Mouse (Mus musculus) forelimb bud, embryonic 11.5 days (tissue): Measurements from ENCODE around the gene Igf1r.

Source experiments
- DNase-seq: peaks from one replicate; pipeline ENCODE4 v3.0.0-alpha.2; 2012; ENCODE audit warnings: low read depth, low spot score

Igf1r gene

DNA sequence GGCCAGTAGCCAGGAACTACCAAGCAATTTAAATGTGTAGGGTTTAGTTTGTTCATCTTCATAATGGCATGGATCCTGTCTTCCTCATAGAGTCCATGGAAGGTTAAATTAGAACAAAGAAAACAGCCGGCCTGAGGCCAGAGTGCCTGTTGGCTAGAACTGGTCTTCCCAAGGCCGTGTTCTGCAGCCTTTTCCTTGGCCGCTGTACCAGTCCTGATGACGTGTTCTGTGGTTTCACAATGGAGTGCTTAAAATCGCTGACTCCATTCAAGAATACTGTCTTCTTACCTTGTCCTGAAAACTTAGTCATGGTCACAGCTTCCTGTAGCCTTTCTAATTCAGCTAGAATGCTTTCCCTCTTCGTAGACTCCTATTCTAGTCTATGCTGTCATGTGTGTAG, 53.9 kb downstream of the Igf1r start:
- no peak for DNase-seq

DNA sequence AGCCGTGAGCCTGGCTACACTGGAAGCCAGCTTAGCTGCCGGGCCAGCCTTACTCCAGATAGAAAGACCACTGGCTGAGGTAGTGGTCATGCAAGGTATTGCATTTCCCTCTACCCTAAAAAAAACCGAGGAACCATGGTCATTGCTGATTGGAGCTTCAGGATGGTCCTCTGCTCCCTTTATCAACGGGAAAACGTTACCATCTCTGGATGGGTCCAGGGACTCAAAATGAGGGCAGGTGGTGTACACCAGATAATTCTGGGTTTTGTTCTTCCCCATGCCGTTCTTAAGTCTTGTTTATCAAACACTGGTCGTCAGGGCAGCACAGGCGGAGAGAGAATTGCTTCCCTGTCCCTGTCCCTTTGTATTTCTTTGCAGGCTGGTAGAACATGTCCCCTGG, 57.0 kb downstream of the Igf1r start:
- DNase-seq = no peak

DNA sequence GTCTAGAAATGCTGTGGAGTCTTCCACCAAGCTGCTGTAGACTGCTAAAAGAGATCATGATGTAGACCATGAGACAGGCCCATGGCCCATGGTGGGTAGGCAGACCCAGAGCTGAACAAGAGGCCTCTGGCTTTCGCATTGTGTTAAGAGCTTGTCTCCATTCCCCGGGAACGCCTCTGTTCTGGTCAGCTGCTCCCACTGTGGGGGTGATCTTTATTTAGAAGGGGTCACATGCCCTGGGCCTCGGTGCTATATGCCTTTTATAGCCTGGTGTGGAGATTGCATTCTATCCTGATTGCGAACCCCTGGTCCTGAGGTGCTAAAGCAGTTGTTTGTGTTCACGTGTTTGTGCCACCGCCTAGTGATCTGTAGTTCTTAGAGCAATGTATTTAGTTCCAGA, 57.5 kb downstream of the Igf1r start:
- no peak for DNase-seq

DNA sequence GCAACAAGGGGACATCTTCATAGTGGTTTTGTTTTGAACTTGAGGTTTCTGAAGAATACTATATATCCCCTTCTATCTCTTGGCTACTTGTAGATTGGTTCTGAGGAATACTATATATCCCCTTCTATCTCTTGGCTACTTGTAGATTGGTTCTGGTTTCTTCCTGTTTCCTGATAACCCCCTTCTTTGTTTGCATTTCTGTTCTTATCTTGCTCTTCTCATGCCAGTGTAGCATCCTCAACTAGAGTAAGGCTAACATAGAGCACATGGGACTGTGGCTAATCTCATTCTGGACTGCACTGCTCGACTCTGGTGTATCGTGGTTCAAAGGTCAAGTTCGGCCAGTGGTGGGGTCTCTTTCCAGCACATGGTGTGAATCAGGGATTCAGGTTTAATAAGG, 58.2 kb downstream of the Igf1r start:
- DNase-seq = no peak

DNA sequence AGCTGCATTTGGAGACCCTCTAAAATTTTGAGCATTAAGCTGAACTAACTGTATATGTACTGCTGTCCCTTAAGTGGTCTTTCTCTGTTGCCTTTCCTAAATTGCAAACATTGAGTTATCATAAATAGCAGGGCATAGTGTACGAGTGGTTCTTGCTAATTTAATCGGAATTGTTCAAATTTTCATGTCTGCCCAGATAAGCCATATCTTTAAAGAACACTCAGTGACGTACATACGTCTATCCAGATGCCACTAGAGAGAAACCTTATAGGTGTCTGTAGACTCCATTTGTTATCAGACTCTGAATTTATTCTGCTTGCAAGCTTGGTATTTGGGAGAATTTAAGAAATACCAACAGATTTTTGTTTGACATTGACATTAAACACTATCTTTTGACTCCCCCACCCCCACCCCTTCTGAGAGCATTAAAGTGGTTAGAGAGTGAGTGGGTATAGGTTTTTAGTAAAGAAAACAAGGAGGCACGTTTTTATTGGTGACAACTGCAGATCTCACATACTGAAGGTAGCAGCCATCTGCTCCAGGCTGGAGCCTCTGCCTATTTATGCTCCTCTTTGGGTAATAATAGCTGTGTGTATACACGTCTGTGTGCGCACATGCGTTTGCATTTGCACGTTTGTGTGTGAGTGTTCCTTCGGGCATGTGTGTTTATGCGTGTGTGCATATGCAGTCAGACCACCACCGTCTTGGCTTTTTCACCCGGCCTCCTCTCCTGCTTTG, 58.9 kb downstream of the Igf1r start:
- DNase-seq = no peak

DNA sequence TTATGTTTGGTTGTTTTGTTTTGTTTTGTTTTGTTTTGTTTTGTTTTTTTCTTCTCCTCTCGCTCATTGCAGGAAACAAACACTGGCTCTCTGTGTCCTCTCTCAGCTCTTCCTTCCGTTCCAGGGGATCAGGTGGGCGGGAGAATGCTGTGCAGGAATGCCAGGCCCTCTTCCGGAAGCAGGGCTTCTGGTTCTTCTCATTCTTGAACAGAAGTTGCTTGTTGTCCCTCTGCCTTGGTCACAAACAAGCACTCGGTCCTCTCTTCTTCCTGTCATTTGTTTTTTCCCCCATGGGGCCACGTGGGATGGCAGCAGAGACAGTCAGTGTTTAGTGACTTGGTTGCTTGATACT, 59.5 kb downstream of the Igf1r start:
- DNase-seq = no peak

DNA sequence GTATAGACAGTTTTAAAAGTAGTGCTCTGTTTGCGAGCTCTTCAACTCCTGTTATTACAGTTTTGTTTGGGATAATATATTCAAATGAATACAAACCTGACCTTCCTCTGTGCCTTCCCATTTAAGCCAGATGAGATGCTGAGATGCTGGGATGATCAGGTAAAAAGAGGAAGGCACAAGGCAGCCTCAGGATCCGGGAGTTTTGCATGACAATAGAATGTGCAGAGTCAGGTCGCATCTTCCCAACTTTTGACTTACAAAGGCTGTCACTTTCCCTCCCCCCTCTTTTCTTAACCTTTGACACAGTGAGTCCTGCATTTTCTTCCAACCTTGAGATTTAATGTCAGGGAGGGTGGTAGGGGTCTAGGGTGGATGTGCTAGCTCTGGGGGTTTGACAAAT, 61.9 kb downstream of the Igf1r start:
- DNase-seq = no peak

DNA sequence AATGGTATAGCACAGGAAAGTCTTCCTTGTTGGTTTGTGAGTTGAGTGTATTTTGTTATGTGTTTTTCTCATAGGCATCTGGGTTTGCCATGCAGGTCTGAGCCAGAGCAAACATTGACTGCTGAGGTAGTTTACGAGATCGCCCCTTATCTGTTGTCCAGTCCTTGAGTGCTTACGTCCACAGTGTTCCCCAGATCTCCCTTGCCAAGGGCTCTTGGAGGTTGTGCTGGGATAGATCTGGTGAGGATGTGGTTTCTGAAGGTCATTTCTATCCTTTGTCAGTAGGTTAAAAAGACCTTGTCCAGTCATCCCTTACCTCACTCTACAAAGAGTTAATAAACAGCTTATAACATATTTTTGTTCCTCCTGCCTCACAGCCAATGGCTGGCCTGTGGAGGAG, 62.8 kb downstream of the Igf1r start:
- no peak for DNase-seq

DNA sequence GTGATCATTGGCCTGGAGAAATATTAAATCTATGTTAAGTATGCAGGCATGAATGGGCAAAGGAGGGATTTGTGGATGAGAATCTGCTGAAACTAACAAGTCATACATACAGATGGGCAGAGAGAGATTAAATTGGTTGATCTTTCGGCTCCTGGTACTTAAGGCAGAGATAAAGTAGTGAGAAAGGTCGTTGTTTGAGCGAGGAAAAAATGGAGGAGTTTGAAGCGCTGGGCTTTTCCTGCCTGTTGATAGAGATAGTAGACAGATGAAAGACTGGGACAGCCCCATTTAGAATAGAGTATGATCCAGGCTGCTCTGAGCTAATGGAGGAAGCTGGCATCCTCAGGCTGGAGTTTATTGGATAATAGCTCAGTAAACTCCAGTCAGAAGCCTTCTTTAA, 65.4 kb downstream of the Igf1r start:
- DNase-seq = no peak

DNA sequence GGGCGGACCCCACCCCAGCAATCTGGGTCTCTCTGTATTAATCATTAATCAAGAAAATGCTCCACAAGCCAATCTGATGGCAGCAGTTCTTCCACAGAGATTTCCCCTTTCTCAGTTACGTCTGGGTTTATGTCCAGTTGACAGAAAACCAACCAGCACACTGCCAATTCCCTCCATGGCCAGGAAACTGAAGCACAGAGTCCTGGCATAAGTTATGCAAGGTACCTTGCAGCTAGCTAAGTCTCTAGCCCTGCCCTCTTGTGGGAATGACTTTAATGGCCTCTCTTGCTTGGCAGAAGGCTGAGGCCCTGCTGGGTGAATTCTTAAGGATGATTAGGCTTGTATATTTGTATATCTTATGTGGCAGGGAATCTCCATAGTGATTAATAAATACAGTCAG, 67.9 kb downstream of the Igf1r start:
- DNase-seq = no peak

DNA sequence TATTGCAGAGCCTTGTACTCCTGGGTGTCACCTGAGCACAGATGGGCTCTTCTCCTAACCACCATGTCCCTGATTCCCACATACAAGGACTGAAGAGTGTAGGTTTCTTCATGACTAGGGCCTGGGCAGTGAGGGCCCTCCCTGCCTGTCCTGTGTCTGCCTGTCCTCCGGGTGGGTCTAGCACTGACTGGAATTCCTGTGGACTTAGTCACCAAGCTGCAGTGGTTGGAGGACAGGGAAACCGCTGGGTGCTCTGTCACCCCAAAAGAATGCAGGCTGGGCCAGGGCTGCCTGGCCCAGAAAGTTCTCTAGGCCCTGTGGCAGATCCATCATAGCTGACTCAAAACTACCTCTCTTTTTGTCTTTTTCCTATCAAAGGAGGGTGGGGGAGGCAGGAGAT, 69.1 kb downstream of the Igf1r start:
- no peak for DNase-seq

DNA sequence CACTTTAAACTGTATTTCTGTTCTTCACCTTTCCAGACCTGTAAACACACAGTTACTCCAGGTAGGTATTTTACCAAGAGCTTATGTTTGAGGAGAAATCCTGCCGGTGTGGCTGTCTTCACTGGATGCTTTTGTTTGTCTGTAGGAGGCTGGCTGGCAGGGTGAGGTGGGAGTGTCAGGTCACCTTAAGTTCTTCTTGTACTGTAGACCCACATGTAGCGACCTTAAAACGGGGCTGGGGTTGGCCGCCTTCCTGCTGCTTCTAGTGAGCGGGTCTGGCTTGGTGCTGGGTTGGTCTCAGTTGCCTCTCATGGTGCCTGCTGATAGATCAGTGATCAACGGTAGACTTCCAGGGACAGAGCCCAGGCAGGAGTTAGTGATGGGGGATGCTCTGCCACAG, 69.6 kb downstream of the Igf1r start:
- no peak for DNase-seq

DNA sequence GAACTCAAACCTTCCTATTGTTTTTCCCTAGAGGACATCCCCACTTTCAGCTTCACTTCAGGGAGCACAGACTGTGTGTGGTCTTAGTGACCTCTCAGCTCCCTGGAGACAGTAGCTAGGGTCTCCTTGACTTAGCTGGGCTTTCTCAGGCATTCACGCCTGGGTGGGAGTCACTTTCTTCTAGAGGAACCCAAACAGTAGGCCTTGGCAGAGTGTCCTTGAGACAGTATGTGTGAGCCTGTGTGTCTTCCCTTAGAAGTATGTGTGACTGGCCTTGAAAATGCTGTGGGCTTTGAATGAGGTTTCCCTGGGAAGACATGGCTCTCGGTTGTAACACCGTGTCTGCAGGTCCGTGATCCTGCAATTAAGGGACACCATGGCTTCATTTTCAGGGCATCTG, 71.3 kb downstream of the Igf1r start:
- DNase-seq = no peak

DNA sequence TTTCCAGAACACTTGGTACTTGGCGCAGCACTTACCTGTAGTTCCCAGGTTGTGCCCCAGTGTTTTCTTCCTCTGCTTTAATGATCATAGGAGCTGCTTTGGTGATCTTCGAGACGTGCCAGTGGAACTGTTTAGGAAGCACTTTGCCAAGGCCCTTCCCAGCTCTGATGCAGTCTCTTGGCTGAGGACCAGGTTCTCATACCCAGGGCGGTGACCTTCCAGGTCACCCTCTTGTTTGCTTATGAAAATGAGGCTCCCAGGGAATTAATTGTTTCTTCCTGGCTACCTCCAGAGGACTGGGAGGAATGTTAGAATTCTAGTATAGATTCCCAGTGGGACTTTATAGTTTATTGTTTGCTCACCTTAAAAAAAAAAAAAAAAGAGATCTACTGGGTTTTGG, 72.0 kb downstream of the Igf1r start:
- DNase-seq = no peak

DNA sequence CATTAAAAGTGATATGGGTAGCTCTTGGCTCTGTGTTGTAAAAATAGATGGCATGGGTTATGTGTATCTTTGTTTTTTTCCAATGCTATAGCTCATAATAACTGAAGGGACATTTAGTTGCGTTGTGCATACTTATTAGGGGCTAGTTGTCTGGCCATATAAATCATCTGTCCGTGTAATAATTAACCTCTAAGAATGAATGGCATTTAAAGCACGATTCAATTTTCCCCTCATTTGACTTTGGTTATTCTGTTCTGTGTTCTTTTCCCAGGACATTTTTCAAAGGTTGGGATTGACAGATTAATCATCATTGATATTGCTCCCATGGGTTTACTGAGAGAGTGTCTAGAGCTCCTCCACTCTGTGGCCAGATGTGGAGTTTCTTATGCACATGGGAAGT, 72.8 kb downstream of the Igf1r start:
- DNase-seq = no peak

DNA sequence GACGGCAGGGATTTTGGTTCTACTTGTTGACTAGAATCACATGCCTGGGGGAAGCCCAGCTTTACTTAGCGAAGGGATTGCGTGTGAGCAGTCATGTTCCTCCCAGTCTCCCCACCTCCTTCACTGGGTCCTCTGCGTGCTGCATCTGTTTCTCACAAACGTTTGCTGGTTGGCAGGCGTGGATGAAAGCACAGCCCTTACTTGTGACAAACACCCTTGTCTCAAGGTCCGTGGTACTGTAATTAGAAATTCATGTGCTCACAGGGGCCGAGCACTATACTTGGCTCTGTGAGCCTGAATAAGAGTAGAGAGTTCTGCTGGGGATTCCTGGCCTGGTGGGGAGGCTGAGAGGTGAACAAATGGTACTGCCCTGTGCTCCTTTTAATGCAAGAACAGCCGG, 73.4 kb downstream of the Igf1r start:
- peak; percentile 10 for DNase-seq

DNA sequence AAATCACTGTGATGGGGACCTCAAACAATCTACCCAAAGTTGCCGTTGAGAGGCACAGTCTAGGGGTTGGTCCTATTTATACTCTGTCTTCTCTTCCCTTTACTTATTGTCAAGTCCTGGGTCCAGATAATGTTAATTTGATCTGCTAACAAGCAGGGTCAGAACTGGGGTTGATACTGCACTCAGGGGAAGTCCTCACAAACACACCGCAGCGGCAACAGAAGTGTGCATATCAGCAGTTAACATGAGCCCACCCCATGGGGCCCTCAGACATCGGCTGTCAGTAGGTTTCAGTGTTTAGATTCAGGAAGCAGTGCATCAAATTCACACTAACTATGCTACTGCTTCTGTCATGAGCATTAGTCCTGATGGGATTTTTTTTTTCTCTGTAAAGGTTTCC, 75.5 kb downstream of the Igf1r start:
- DNase-seq = no peak

DNA sequence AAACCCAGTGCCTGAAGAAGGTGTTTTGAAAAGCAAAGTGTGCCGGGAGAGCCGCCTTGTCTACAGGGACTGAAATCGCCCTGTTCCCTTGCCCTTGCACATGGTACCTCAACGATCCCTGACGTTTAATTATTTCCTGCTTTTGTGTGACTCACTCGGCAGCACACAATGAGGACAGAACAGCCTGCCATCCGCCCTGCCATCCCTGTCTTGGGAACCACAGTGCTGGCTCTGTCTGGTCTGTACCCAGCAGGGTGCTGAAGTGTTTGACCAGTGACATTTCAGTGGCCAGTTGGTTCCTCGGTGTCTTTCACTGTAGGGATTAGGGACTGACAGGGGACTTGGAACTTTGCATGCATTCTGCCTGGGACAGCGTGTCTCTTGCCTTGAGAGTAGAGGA, 78.2 kb downstream of the Igf1r start:
- DNase-seq = no peak

DNA sequence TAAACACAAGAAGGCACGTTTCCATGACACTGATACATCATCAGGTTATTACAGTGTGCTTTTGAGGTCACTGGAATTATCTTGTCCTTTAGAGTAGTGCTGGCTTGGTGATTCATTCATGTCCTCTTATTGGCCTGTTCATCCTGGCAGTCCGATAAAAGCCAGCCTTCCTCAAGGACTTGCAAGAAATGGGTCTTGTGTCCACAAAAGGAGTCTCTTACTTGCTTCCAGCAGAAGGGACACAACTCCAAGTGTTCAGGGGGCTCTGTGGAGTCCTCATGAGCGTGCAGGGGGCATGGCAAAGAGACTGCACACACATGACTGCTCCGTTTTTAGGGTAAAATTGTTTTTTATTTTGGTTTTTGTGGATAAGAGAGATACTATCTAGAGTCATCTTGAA, 83.9 kb downstream of the Igf1r start:
- DNase-seq = no peak

DNA sequence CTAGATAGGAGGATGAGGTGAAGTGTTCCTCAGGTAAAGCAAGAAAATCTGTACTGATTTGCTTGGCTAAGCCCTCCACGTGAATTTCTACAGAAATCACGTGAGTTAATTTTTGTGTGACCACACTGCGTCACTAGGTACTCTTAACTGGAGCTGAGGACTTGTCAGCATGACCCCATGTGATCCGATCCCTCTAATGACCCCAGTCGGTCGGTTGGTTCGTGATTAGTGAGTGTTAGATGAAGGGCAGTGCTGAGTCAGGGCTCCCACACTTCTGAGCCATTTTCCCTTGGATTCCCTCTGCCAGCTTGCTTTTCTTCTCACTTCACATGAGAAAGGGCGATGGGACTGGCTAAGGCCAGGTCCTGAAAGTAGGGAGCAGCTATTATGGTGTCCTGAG, 86.2 kb downstream of the Igf1r start:
- no peak for DNase-seq

DNA sequence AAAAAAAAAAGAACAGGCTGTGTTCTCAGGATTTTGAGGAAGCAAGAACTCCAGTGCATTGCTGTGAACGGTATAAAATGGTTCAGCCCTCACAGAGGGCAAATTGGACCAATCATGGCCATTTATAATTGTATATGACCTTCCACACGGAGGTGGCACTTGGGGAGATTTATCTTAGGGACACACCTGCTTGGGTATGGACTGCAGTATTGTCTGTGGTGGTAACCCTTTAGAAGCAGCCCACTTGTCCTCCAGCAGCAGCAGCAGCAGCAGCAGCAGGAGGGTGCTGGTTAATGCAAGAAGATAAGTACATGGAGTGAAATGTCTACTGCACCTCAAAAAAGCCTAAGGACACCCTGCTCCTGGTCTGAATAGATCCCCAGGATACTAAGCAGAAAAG, 86.9 kb downstream of the Igf1r start:
- DNase-seq = no peak

DNA sequence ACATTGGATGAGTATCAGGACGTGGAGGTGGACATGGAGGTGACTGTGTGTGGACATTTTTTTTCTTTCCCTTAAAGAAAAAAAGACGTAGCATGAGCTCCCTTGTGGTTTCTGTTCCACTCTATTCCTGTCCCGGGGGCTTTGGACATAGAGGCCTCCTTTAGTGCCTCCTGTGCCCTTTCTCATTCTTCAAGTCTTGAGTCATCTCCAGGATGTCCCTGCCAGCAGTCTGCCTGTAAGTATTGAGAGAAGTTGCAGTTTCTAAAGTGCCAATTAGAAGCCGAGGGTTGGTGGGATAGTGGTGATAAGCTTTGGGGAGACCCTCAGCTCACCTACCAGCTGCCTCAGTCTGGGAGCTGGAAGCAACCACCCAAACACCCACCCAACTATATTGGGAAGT, 92.0 kb downstream of the Igf1r start:
- DNase-seq = no peak

DNA sequence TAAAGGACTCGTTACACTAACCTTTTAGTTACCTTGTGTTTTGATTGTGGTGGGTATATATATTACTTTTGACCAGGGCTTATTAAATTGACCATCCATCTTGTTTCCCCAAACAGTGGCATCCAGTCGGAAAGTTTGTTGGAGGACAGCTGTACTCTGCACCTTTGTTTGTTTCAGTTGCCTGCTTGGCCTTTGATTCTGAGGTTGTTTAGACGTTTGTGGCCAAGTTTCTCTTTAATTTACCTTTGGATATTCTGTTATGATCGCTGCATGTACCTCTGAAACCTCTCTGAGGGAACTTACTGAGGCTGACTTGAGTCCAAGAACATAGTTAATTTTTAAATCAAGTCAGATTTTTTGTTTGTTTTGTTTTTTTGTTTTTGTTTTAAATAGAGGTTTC, 94.5 kb downstream of the Igf1r start:
- DNase-seq = no peak

DNA sequence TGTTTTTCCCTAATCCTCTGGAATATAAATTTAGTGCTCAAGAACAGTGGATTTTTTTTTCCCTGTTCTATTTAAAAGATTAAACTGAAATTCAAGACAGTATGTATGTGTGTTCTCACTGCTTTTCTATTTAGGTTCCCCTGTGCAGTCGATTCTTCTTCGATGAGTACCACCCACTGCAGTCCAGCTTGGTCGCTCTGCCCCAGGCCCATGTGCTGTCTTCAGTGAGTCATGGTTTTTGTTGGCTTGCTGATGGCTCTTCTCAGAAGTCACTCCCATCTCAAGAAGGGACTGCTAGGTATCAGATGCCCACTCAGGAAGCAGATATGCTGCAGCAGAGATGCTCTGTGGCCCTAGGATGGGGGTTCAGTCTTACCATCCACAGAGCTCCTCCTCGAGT, 95.9 kb downstream of the Igf1r start:
- no peak for DNase-seq
